Mouse (Mus musculus) MEL (cell line): ENCODE results near the gene H2-Ob. TPM values are rescaled to one million over a fixed set of nuclear protein-coding genes. Genes with fewer than 3 reads are reported as not detected.
A peak's percentile ranks its signal among the peaks of the same experiment; 100 is the strongest.

ENCODE experiments used
- DNase-seq: peaks from one replicate; pipeline ENCODE4 v3.0.0; 2011; ENCODE audit warnings: low read depth, low spot score
- H3K27ac ChIP-seq: 2 replicates; pipeline ENCODE4 v1.5.1; 2012; ENCODE audit warnings: low read depth, mild to moderate bottlenecking, control low read depth, low read length, moderate library complexity; ENCODE audit not compliant: control insufficient read depth
- H3K27me3 ChIP-seq, 2 experiments: fragments of 150-350 bp in 1 of 2; sonication (generic) in 1 of 2; 2 replicates each; pipeline ENCODE4 v1.6.1; 2012; ENCODE audit warnings: low read length in 2 of 2, mild to moderate bottlenecking in 2 of 2, improper control_type of control experiment in 1 of 2, moderate library complexity in 1 of 2; ENCODE audit not compliant: insufficient read depth in 2 of 2, control insufficient read depth in 1 of 2
- H3K36me3 ChIP-seq, 2 experiments: 2 replicates each; pipeline ENCODE4 v1.6.1; 2012 to 2014; ENCODE audit warnings: low read length in 2 of 2, improper control_type of control experiment in 1 of 2, inconsistent platforms in 1 of 2, mild to moderate bottlenecking in 1 of 2; ENCODE audit not compliant: insufficient read depth in 2 of 2, control insufficient read depth in 1 of 2
- H3K4me1 ChIP-seq, 2 experiments: fragments of 150-350 bp in 1 of 2; sonication (generic) in 1 of 2; 2 replicates each; pipeline ENCODE4 v1.6.1; 2012; ENCODE audit warnings: low read length in 2 of 2, improper control_type of control experiment in 1 of 2, mild to moderate bottlenecking in 1 of 2; ENCODE audit not compliant: insufficient read depth in 2 of 2, control insufficient read depth in 1 of 2
- H3K4me3 ChIP-seq, 2 experiments: fragments of 150-350 bp in 1 of 2; sonication (generic) in 1 of 2; 2 replicates each; pipeline ENCODE4 v1.5.1; 2012; ENCODE audit warnings: low read depth in 2 of 2, low read length in 2 of 2, mild to moderate bottlenecking in 2 of 2, moderate library complexity in 2 of 2, control low read depth in 1 of 2, improper control_type of control experiment in 1 of 2; ENCODE audit not compliant: control insufficient read depth in 1 of 2, insufficient read depth in 1 of 2
- H3K79me2 ChIP-seq: 2 replicates; pipeline ENCODE4 v1.6.1; 2012; ENCODE audit warnings: mild to moderate bottlenecking, low read length, moderate library complexity; ENCODE audit not compliant: control insufficient read depth, poor library complexity, insufficient read depth
- H3K9ac ChIP-seq: 2 replicates; pipeline ENCODE4 v1.6.1; 2012; ENCODE audit warnings: low read depth, mild to moderate bottlenecking, control low read depth, low read length, moderate library complexity; ENCODE audit not compliant: control insufficient read depth, poor library complexity, severe bottlenecking
- H3K9me3 ChIP-seq: fragments of 150-350 bp; sonication (generic); replicated peaks from 2 replicates; pipeline ENCODE4 v1.6.1; 2012; ENCODE audit warnings: mild to moderate bottlenecking, low read length, improper control_type of control experiment, moderate library complexity; ENCODE audit not compliant: insufficient read depth
- BHLHE40 ChIP-seq: IDR thresholded peaks from 2 replicates; pipeline ENCODE4 v1.6.1; 2012; ENCODE audit warnings: low read depth, mild to moderate bottlenecking, inconsistent platforms, low read length, improper control_type of control experiment, borderline replicate concordance
- CHD1 ChIP-seq: IDR thresholded peaks from 2 replicates; pipeline ENCODE4 v1.6.1; 2012; ENCODE audit warnings: low read depth, mild to moderate bottlenecking, inconsistent platforms, low read length, improper control_type of control experiment
- CHD2 ChIP-seq: IDR thresholded peaks from 2 replicates; pipeline ENCODE4 v1.6.1; 2011; ENCODE audit warnings: low read length, improper control_type of control experiment
- CTCF ChIP-seq, 3 experiments: IDR thresholded peaks in 2 of 3; conservative IDR thresholded peaks in 1 of 3; 2 replicates each; pipeline ENCODE4 v1.5.1; 2011 to 2012; ENCODE audit warnings: low read length in 3 of 3, low read depth in 2 of 3, mild to moderate bottlenecking in 2 of 3, improper control_type of control experiment in 1 of 3, inconsistent platforms in 1 of 3, mixed read lengths in 1 of 3, moderate library complexity in 1 of 3; ENCODE audit not compliant: control insufficient read depth in 1 of 3, insufficient read depth in 1 of 3, poor library complexity in 1 of 3, severe bottlenecking in 1 of 3
- ETS1 ChIP-seq: IDR thresholded peaks from 2 replicates; pipeline ENCODE4 v1.6.1; 2012; ENCODE audit warnings: low read depth, mild to moderate bottlenecking, inconsistent platforms, low read length, improper control_type of control experiment, moderate library complexity
- HCFC1 ChIP-seq: IDR thresholded peaks from 2 replicates; pipeline ENCODE4 v1.6.1; 2012; ENCODE audit warnings: low read depth, mild to moderate bottlenecking, inconsistent platforms, low read length, improper control_type of control experiment, moderate library complexity
- JUND ChIP-seq: IDR thresholded peaks from 2 replicates; pipeline ENCODE4 v1.6.1; 2011; ENCODE audit warnings: low read depth, mild to moderate bottlenecking, improper control_type of control experiment, low read length
- KAT2A ChIP-seq: conservative IDR thresholded peaks from 2 replicates; pipeline ENCODE4 v1.6.1; 2012; ENCODE audit warnings: low read depth, low read length, improper control_type of control experiment, inconsistent platforms
- MAFK ChIP-seq: IDR thresholded peaks from 2 replicates; pipeline ENCODE4 v1.6.1; 2011; ENCODE audit warnings: low read depth, mild to moderate bottlenecking, low read length, improper control_type of control experiment, borderline replicate concordance
- MXI1 ChIP-seq: IDR thresholded peaks from 2 replicates; pipeline ENCODE4 v1.6.1; 2011; ENCODE audit warnings: mild to moderate bottlenecking, low read depth, low read length, improper control_type of control experiment
- MYB ChIP-seq: IDR thresholded peaks from 2 replicates; pipeline ENCODE4 v1.6.1; 2011; ENCODE audit warnings: mild to moderate bottlenecking, low read depth, low read length, improper control_type of control experiment
- MYC ChIP-seq: IDR thresholded peaks from 2 replicates; pipeline ENCODE4 v1.6.1; 2011; ENCODE audit warnings: low read depth, mild to moderate bottlenecking, low read length, improper control_type of control experiment, moderate library complexity
- NELFE ChIP-seq: IDR thresholded peaks from 2 replicates; pipeline ENCODE4 v1.6.1; 2011; ENCODE audit warnings: low read depth, low read length, improper control_type of control experiment
- POLR2A ChIP-seq, 2 experiments: IDR thresholded peaks; 2 replicates each; pipeline ENCODE4 v1.6.1; 2011 to 2012; ENCODE audit warnings: low read length in 2 of 2, mild to moderate bottlenecking in 2 of 2, control low read depth in 1 of 2, improper control_type of control experiment in 1 of 2, low read depth in 1 of 2, moderate library complexity in 1 of 2; ENCODE audit not compliant: control insufficient read depth in 1 of 2, insufficient read depth in 1 of 2, poor library complexity in 1 of 2
- POLR2AphosphoS5 ChIP-seq: IDR thresholded peaks from 2 replicates; pipeline ENCODE4 v1.6.1; 2012; ENCODE audit warnings: low read depth, borderline replicate concordance, mild to moderate bottlenecking, inconsistent platforms, low read length, moderate library complexity, mixed read lengths
- RAD21 ChIP-seq: IDR thresholded peaks from 2 replicates; pipeline ENCODE4 v1.6.1; 2011; ENCODE audit warnings: mild to moderate bottlenecking, low read depth, low read length, improper control_type of control experiment
- RCOR1 ChIP-seq: IDR thresholded peaks from 2 replicates; pipeline ENCODE4 v1.6.1; 2012; ENCODE audit warnings: low read depth, mild to moderate bottlenecking, inconsistent platforms, low read length, improper control_type of control experiment
- SIN3A ChIP-seq: IDR thresholded peaks from 2 replicates; pipeline ENCODE4 v1.6.1; 2012; ENCODE audit warnings: low read length, improper control_type of control experiment, inconsistent platforms
- SMC3 ChIP-seq: IDR thresholded peaks from 2 replicates; pipeline ENCODE4 v1.6.1; 2011; ENCODE audit warnings: low read depth, low read length, improper control_type of control experiment
- TBP ChIP-seq: IDR thresholded peaks from 2 replicates; pipeline ENCODE4 v1.8.0; 2011; ENCODE audit warnings: low read depth, low read length, improper control_type of control experiment
- USF1 ChIP-seq: IDR thresholded peaks from 2 replicates; pipeline ENCODE4 v1.6.1; 2014; ENCODE audit warnings: low read depth, mild to moderate bottlenecking, inconsistent platforms, low read length, improper control_type of control experiment, moderate library complexity
- USF2 ChIP-seq, 2 experiments: IDR thresholded peaks; 2 replicates each; pipeline ENCODE4 v1.6.1; 2011 to 2012; ENCODE audit warnings: improper control_type of control experiment in 2 of 2, low read length in 2 of 2, borderline replicate concordance in 1 of 2, inconsistent platforms in 1 of 2, low read depth in 1 of 2, mild to moderate bottlenecking in 1 of 2; ENCODE audit not compliant: insufficient read depth in 1 of 2
- ZMIZ1 ChIP-seq: IDR thresholded peaks from 2 replicates; pipeline ENCODE4 v1.6.1; 2012; ENCODE audit warnings: low read depth, mild to moderate bottlenecking, inconsistent platforms, low read length, improper control_type of control experiment, moderate library complexity
- polyA plus RNA-seq, 2 experiments: library from polyadenylated mRNA; stranded (reverse) in 1 of 2; unstranded in 1 of 2; fragments of >175 nt in 1 of 2; fragments of >200 nt in 1 of 2; gene quantifications; 2 replicates each; pipeline versions ENCODE4 v1.2.1 to v1.2.4; 2012; ENCODE audit warnings: low replicate concordance in 2 of 2, low read depth in 1 of 2; ENCODE audit not compliant: insufficient read length in 2 of 2, insufficient read depth in 1 of 2, missing spikeins in 1 of 2
- total RNA-seq: library from RNA; depleted of rRNA; stranded (reverse); fragments of 300-350 nt; gene quantifications from 2 replicates; pipeline ENCODE4 v1.2.3, GENCODE M21; 2012

Gene H2-Ob
- total and polyA plus RNA-seq, 3 experiments: 0.81 to 2.0 TPM; not detected in 1

DNA sequence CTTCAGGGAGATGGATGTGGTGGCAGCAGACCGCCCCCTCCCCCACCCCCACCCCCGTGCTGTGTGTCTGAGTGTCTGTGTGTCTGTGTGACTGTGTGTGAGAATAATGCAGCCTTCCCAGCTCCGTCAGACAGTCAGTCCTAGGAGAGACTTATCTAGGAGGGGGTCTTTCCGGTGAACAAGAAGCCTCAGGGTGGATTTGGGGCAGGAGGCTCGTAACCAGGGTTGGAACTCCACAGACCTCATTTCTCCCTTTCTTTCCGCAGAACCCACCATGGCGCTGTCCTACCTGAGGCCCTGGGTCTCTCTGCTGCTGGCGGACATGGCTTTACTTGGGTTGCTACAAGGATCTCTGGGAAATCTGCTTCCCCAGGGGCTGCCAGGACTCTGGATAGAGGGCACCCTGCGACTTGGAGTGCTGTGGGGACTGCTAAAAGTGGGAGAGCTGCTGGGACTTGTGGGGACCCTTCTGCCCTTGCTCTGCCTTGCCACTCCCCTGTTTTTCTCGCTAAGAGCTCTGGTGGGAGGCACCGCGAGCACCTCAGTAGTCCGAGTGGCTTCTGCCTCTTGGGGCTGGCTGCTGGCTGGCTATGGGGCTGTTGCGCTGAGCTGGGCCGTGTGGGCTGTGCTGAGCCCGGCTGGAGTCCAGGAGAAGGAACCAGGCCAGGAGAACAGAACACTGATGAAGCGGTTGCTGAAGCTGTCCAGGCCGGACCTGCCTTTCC, 33.5 kb upstream of the H2-Ob start:
- peak overlapping the region; percentile 65 for H3K27ac ChIP-seq
- peaks cover 13% of the 10 kb centered on the region for H3K79me2 ChIP-seq
- no peaks in the 10 kb centered on the region for H3K9me3 ChIP-seq
- peak overlapping the region; percentile 65 to 97 for H3K4me3 ChIP-seq
- H3K9ac ChIP-seq: peak overlapping the region; percentile 96
- DNase-seq: peak; percentile 74
- peaks cover 5 to 26% of the 10 kb centered on the region in 2 experiments for H3K4me1 ChIP-seq
- no peaks in the 10 kb centered on the region for H3K27me3 ChIP-seq
- H3K36me3 ChIP-seq: peaks cover 0 to 13% of the 10 kb centered on the region in 2 experiments; a peak in 2 of 4 replicates
- TF ChIP-seq RAD21: no peak
- no peak for TF ChIP-seq SIN3A
- TF ChIP-seq CHD2: no peak
- TF ChIP-seq POLR2A (IDR thresholded peaks at IDR 0.05; ENCODE audit: control insufficient read depth in 1 of 2, insufficient read depth in 1 of 2, low read depth in 1 of 2, low read length in 2 of 2, poor library complexity in 1 of 2): peak; percentile 3 to 43; a peak in 1 of 4 replicates
- peak; percentile 11; the same call in 1 of the 2 replicates for TF ChIP-seq MXI1
- TF ChIP-seq ETS1: 0 out of 2 replicates have a peak, but pooled peaks have one; percentile 38
- peak; percentile 39; the same call in 1 of the 2 replicates for TF ChIP-seq ZMIZ1
- no peak for TF ChIP-seq TBP
- TF ChIP-seq BHLHE40: no peak
- TF ChIP-seq CHD1: no peak
- TF ChIP-seq RCOR1: no peak
- no peak for TF ChIP-seq USF1

DNA sequence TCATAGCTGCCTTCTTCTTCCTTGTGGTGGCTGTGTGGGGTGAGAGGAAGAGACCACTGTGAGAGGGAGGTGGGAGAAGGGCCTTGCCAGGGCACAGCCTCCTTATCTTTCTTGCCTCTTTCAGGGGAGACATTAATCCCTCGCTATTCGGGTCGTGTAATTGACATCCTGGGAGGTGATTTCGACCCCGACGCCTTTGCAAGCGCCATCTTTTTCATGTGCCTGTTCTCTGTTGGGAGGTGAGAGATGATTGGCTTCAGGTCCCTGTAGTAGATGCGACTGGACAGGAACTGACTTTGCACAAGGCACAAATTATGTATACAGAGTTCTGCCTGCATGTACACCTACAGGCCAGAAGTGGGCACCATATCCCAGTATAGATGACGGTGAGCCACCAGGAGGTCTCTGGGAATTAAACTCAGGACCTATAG, 32.9 kb upstream of the H2-Ob start:
- Histone ChIP-seq H3K9me3 (no peaks in the 10 kb centered on the region), H3K27ac (peak overlapping the region; percentile 65)
- no peak for TF ChIP-seq JUND
- no peak for TF ChIP-seq MAFK
- TF ChIP-seq POLR2A (IDR thresholded peaks at IDR 0.05; ENCODE audit: control insufficient read depth in 1 of 2, insufficient read depth in 1 of 2, low read depth in 1 of 2, low read length in 2 of 2, poor library complexity in 1 of 2): peak in 1 of 2 experiments; percentile 69; a peak in 2 of 4 replicates
- 0 out of 2 replicates have a peak, but pooled peaks have one; percentile 38 for TF ChIP-seq HCFC1
- no peak for TF ChIP-seq RCOR1
- peak; percentile 43 for TF ChIP-seq NELFE
- peak; percentile 43; the same call in 1 of the 2 replicates for TF ChIP-seq SIN3A
- no peak for TF ChIP-seq POLR2AphosphoS5
- TF ChIP-seq ETS1: peak; percentile 8; the same call in 1 of the 2 replicates
- no peak for TF ChIP-seq MYB
- peak; percentile 52 for TF ChIP-seq SMC3
- TF ChIP-seq MYC: no peak
- TF ChIP-seq KAT2A: no peak
- TF ChIP-seq CTCF (IDR thresholded peaks at IDR 0.05 in 2 of 3, conservative IDR thresholded peaks at IDR 0.05 in 1 of 3; ENCODE audit: control insufficient read depth in 1 of 3, insufficient read depth in 1 of 3, low read depth in 2 of 3, low read length in 3 of 3, poor library complexity in 1 of 3, severe bottlenecking in 1 of 3): peak; percentile 48 to 78 (median 76)
- TF ChIP-seq USF2 (IDR thresholded peaks at IDR 0.05; ENCODE audit: borderline replicate concordance in 1 of 2, insufficient read depth in 1 of 2, low read depth in 1 of 2, low read length in 2 of 2): no peak
- peak; percentile 41 for TF ChIP-seq RAD21
- TF ChIP-seq TBP: peak; percentile 74
- TF ChIP-seq, all 39 proteins: peak for 9
- Histone ChIP-seq H3K36me3 (peaks cover 0 to 13% of the 10 kb centered on the region in 2 experiments; a peak in 2 of 4 replicates), H3K79me2 (peaks cover 13% of the 10 kb centered on the region), H3K4me1 (peaks cover 5 to 29% of the 10 kb centered on the region in 2 experiments), H3K27me3 (no peaks in the 10 kb centered on the region), H3K4me3 (peak overlapping the region; percentile 65 to 97), H3K9ac (peak overlapping the region; percentile 96)
- DNase-seq: peak; percentile 89
